Mouse (Mus musculus) lung, embryonic 16.5 days (tissue): ENCODE measurements around the gene Ly6g5c. TPM values are rescaled to one million over a fixed set of nuclear protein-coding genes. Genes with fewer than 3 reads are reported as not detected.
A peak's percentile ranks its signal among the peaks of the same experiment; 100 is the strongest.

Source experiments
- ATAC-seq: fragments of 200-750 bp; cut with Nextera tagmentation; 2 replicates; pipeline ENCODE4 v1.8.0; 2017; ENCODE audit warnings: low read depth, mild to moderate bottlenecking, moderate library complexity
- H3K27ac ChIP-seq: fragments of 300-500 bp; sonication (generic); 2 replicates; pipeline ENCODE4 v1.5.1; 2014; ENCODE audit warnings: mild to moderate bottlenecking, control low read depth, low read length
- H3K27me3 ChIP-seq: fragments of 300-500 bp; sonication (generic); 2 replicates; pipeline ENCODE4 v1.6.1; 2014; ENCODE audit warnings: low read depth, low read length, mixed read lengths; ENCODE audit not compliant: control insufficient read depth, insufficient read depth
- H3K36me3 ChIP-seq: fragments of 300-500 bp; sonication (generic); 2 replicates; pipeline ENCODE4 v1.6.1; 2014; ENCODE audit warnings: low read length; ENCODE audit not compliant: control insufficient read depth, insufficient read depth
- H3K4me1 ChIP-seq: fragments of 300-500 bp; sonication (generic); replicated peaks from 2 replicates; pipeline ENCODE4 v1.6.1; 2014; ENCODE audit warnings: low read length, mixed read lengths; ENCODE audit not compliant: control insufficient read depth, insufficient read depth
- H3K4me2 ChIP-seq: fragments of 300-500 bp; sonication (generic); 2 replicates; pipeline ENCODE4 v1.6.1; 2014; ENCODE audit warnings: low read depth, low read length, control low read depth
- H3K4me3 ChIP-seq: fragments of 300-500 bp; sonication (generic); 2 replicates; pipeline ENCODE4 v1.5.1; 2014; ENCODE audit warnings: mild to moderate bottlenecking, low read length, control low read depth
- H3K9ac ChIP-seq: fragments of 300-500 bp; sonication (generic); 2 replicates; pipeline ENCODE4 v1.6.1; 2014; ENCODE audit warnings: low read length, control low read depth
- H3K9me3 ChIP-seq: fragments of 300-500 bp; sonication (generic); 2 replicates; pipeline ENCODE4 v1.6.1; 2016; ENCODE audit warnings: low read length; ENCODE audit not compliant: control insufficient read depth
- WGBS: fragments of 180-500 bp; shearing (Covaris S2); extraction: QIAGEN DNeasy Blood & Tissue Kit; methylation state at CpG from one replicate; pipeline ENCODE4 v1.1.7; 2014; 5-methylcytosine and 5-hydroxymethylcytosine counted together
- polyA plus RNA-seq: library from polyadenylated mRNA; unstranded; fragments of >200 nt; fragmentation: Nextera tagmentation; extraction: Ambion mirVana; gene quantifications from 2 replicates; pipeline ENCODE4 v1.2.1, GENCODE M21; 2015

Gene Ly6g5c
- polyA plus RNA-seq, 1 experiment from 2014 or later = not detected

DNA sequence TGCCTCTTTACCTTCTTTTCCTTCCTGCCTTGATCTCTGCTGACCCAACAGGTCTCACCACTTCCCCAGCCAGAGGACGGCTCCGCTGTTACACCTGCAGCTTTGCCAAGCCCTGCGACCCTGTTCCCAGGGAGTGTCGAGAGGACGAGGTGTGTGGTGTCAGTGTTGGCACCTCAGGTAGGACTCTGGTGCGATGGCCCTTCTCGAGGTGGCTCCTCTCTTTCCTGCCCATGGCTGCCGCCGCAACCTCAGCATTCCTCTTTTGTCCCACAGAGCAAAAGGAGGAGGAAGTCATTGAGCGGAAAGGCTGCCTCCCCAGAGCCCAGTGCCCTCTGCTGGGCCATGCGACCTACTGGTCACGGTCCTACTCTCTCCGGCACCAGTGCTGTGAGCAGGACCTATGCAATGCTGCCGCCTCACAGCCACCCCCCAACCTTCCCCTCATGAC, 30.3 kb upstream of the Ly6g5c start, which contains the start of gene Ly6g6d:
Ly6g6d (minus strand) TSS at position 280 of the 448 bp plus-strand sequence.
- peak within 1 kb of the TSS; percentile 45 for H3K4me3 ChIP-seq
- peak within 1 kb of the TSS; percentile 52 for H3K4me2 ChIP-seq
- H3K27me3 ChIP-seq = peaks cover 2% of the 10 kb centered on the region; the same call in 1 of the 2 replicates
- no peaks in the 10 kb centered on the region for H3K9me3 ChIP-seq
- ATAC-seq = peak; percentile 83
- WGBS = 7% methylated on average over 14 of the region's 14 CpGs
- H3K9ac ChIP-seq = peak within 1 kb of the TSS; percentile 66
- peaks cover 7% of the 10 kb centered on the region; the same call in 1 of the 2 replicates for H3K4me1 ChIP-seq
- peak within 1 kb of the TSS; percentile 87 for H3K27ac ChIP-seq
- no peaks in the 10 kb centered on the region for H3K36me3 ChIP-seq

DNA sequence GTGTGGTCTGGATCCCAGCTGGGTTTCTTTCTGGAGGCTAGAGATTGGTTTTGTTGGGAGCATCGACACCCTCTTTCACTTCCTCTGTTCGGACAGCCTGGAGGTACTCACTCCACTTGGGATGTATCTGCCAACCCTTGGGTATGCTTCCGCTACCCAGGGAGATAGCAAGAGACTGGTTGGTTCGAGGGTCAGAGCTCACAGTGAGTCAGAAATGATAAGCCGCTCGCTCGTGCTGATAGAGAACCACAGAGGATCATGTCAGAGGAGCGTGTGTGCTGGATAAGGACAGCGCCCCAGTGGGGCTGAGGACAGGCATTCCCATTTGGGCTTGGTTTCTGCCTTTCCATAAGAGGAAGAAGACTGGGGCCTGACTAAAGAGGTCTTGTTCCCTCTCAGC, 28.3 kb upstream of the Ly6g5c start:
- H3K9ac ChIP-seq = no peak overlapping the region
- peaks cover 2% of the 10 kb centered on the region; the same call in 1 of the 2 replicates for H3K27me3 ChIP-seq
- no peaks in the 10 kb centered on the region for H3K9me3 ChIP-seq
- no peak overlapping the region for H3K27ac ChIP-seq
- no peak overlapping the region for H3K4me2 ChIP-seq
- no peak overlapping the region for H3K4me3 ChIP-seq
- peaks cover 7% of the 10 kb centered on the region; the same call in 1 of the 2 replicates for H3K4me1 ChIP-seq
- no peaks in the 10 kb centered on the region for H3K36me3 ChIP-seq
- ATAC-seq = no peak
- 29% methylated on average over 9 of the region's 9 CpGs for WGBS

DNA sequence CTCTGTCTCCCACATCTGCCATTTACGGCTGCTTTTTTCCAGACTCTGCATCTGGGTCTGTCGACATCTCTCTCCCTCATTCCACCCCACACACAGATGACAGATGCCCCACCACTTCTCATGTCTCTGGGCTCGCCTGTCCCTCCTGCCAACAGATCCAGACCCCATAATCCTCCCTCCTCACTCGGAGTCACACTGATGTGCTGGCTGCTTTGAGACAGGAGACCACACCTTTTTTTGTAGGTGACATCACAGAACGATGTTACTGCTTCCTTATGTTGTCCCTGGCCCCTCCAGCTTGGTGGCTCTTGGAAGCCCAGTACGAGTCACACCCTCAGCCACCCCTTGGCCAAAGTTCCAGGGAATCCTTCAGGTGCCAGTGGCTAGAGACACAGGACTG, 27.8 kb upstream of the Ly6g5c start:
- peaks cover 2% of the 10 kb centered on the region; the same call in 1 of the 2 replicates for H3K27me3 ChIP-seq
- peaks cover 7% of the 10 kb centered on the region; the same call in 1 of the 2 replicates for H3K4me1 ChIP-seq
- no peaks in the 10 kb centered on the region for H3K36me3 ChIP-seq
- 50% methylated on average over 6 of the region's 6 CpGs for WGBS
- no peak for ATAC-seq
- H3K27ac ChIP-seq = no peak overlapping the region
- no peak overlapping the region for H3K4me3 ChIP-seq
- no peak overlapping the region for H3K9ac ChIP-seq
- H3K9me3 ChIP-seq = no peaks in the 10 kb centered on the region
- H3K4me2 ChIP-seq = no peak overlapping the region

DNA sequence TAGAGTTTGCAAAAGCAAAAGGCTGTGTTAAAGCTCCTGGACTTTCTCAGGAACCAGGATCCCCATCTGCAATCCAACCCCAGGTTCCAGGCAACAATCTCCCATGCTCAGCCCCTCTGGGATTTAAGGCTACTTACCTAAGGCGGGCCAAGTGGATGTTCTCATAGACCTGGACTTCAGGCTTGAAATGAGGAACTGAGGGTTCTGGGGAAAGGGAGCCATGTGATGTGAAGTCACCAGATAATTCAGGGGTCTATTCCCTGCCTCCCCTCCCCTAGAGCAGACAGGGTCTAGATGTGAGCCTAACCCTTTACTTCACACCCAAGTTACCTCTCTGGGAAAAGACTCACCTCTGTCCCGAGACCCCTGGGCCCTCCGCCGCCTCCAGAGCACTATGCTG, 27.4 kb upstream of the Ly6g5c start:
- no peak overlapping the region for H3K4me2 ChIP-seq
- no peaks in the 10 kb centered on the region for H3K9me3 ChIP-seq
- peaks cover 7% of the 10 kb centered on the region; the same call in 1 of the 2 replicates for H3K4me1 ChIP-seq
- no peak overlapping the region for H3K27ac ChIP-seq
- H3K4me3 ChIP-seq = no peak overlapping the region
- no peak overlapping the region for H3K9ac ChIP-seq
- WGBS = 81% methylated on average over 4 of the region's 4 CpGs
- H3K27me3 ChIP-seq = peaks cover 2% of the 10 kb centered on the region; the same call in 1 of the 2 replicates
- ATAC-seq = no peak
- no peaks in the 10 kb centered on the region for H3K36me3 ChIP-seq

DNA sequence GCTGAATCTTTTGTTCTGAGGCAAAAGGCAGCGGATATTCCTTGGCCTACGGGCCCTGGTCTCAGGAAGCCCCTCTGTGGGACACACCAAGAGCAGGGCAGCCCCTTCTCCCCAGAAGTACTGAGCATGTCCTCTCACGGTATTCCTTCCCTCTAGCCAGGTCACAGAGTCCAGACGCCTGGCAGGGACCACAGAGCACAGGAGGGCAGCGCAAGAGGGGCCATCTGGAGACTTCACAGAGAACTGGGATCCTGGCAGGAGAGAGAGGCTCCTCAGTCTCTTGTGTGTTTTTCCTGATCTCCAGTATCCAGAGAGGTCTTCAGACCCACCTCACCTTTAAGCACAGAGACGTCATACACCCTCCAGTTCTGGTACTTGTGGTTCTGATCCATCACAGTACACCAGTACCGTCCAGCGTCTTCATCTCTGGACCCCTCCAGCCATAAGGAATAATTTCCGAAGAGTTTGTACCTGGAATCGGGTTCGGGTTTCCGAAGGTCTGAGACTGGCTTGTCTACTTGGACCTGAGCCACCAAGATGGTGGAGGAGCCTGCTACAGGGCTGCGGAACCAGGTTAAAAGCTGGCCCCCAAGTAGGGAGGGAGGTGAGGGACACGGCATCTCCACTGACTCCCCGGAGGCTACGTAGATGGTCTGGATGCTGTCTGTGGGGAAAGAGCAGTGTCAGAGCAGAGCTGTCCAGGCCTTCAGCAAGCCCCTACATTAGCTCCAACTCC, 25.1 kb upstream of the Ly6g5c start:
- 0 out of 2 replicates have a peak, but pooled peaks cover 2% of the 10 kb centered on the region for H3K4me1 ChIP-seq
- 82% methylated on average over 16 of the region's 16 CpGs for WGBS
- H3K9me3 ChIP-seq = no peaks in the 10 kb centered on the region
- no peak for ATAC-seq
- no peak overlapping the region for H3K9ac ChIP-seq
- H3K4me3 ChIP-seq = no peak overlapping the region
- no peaks in the 10 kb centered on the region for H3K36me3 ChIP-seq
- no peak overlapping the region for H3K4me2 ChIP-seq
- no peak overlapping the region for H3K27ac ChIP-seq
- peaks cover 2% of the 10 kb centered on the region; the same call in 1 of the 2 replicates for H3K27me3 ChIP-seq

DNA sequence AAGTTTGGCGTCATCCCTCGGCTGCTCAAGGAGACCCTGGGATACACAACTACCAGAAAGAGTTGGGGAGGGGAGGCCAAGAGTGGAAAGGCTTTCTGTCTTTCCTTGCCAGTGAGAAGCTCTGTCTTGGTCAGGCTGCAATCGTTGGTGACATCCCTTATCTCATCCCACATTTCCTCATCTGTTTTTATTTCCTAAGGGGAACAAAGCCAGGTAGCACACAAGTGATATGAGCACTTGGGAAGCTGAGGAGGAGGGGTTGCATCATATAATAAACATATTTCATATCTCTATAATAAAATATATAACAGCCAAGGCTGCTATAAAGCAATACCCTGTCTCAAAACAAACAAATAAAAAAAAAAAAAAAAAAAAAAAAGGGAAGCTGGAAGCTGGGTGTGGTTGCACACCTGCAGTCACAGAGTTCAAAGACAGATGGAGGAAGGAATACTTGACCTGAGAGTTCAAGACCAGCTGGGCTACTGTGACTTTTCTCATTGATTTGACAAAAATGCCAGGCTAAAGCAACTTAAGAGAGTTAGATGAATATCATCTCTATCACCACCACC, 24.1 kb upstream of the Ly6g5c start:
- Histone ChIP-seq H3K4me1 (no peaks in the 10 kb centered on the region), H3K4me3 (no peak overlapping the region), H3K27ac (no peak overlapping the region), H3K9ac (no peak overlapping the region), H3K4me2 (no peak overlapping the region), H3K36me3 (no peaks in the 10 kb centered on the region), H3K27me3 (no peaks in the 10 kb centered on the region), H3K9me3 (no peaks in the 10 kb centered on the region)
- 64% methylated on average over 3 of the region's 3 CpGs for WGBS
- no peak for ATAC-seq

DNA sequence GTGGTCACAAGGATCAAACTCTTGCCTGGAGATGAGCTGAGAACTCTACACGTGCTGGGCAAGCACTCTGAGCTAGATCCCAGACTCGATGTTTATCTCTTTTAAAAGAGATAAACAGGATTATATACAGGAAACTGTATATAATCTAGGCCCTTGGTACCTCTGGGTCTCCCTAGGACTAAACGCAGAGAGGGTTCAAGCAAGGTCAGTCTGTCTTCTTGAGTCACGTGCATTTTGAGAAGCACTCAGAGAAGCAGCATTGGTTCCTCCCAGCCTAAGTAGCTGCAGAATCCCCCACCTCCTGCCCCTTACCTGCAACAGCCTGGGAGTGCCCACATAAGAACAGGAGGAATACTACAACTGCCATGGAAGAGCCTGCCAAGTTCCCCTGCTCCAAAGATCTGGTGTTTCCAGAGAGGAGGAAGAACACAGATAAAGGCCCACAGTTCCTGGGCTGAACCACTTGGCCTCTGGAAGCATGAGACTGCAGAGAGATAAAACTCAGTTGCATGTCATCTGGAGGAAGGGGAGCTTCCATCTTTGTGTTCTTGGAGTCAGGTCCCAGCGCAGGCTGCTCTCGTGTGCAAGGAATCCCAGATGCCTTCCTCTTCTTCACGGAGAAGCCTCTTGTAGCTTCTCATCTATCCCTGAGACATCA, 22.7 kb upstream of the Ly6g5c start, which contains the start of gene Ly6g6f:
Ly6g6f (minus strand) TSS at position 403 of the 658 bp plus-strand sequence.
- no peak for ATAC-seq
- Histone ChIP-seq H3K9ac (no peak within 1 kb of the TSS), H3K9me3 (no peaks in the 10 kb centered on the region), H3K4me1 (peaks cover 5% of the 10 kb centered on the region), H3K4me2 (no peak within 1 kb of the TSS), H3K27me3 (no peaks in the 10 kb centered on the region), H3K36me3 (no peaks in the 10 kb centered on the region), H3K4me3 (no peak within 1 kb of the TSS), H3K27ac (no peak within 1 kb of the TSS)
- WGBS = 65% methylated on average over 7 of the region's 7 CpGs

DNA sequence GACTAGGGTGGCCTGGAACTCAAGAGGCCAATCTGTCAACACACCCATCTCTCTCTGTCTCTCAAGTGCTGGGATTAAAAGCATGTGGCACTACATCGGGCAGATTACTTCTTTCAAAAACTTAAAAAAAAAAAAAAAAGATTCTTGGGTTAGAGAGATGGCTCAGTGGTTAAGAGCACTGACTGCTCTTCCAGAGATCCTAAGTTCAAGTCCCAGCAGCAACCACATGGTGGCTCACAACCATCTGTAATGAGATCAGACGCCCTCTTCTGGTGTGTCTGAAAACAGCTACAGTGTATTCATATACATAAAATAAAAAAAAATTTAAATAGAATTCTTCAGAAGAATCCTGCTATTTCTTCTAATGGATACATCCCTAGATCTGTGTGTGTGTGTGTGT, 19.9 kb upstream of the Ly6g5c start:
- H3K27me3 ChIP-seq = no peaks in the 10 kb centered on the region
- H3K27ac ChIP-seq = no peak overlapping the region
- no peak overlapping the region for H3K4me3 ChIP-seq
- H3K4me1 ChIP-seq = peaks cover 8% of the 10 kb centered on the region
- WGBS = 25% methylated on average over 2 of the region's 2 CpGs
- no peak for ATAC-seq
- no peaks in the 10 kb centered on the region for H3K9me3 ChIP-seq
- H3K36me3 ChIP-seq = peaks cover 13% of the 10 kb centered on the region
- no peak overlapping the region for H3K9ac ChIP-seq
- H3K4me2 ChIP-seq = no peak overlapping the region
